Mouse (Mus musculus) forebrain, embryonic 16.5 days (tissue): ENCODE results near the gene Pcnx3. TPM values are rescaled to one million over a fixed set of nuclear protein-coding genes. Genes with fewer than 3 reads are reported as not detected.

Experiments used
- ATAC-seq: fragments of 200-750 bp; cut with Nextera tagmentation; 2 replicates; pipeline ENCODE4 v1.8.0; 2017; ENCODE audit warnings: mild to moderate bottlenecking, moderate library complexity
- H3K27ac ChIP-seq: fragments of 300-500 bp; sonication (generic); 2 replicates; pipeline ENCODE4 v1.5.1; 2014; ENCODE audit warnings: low read length, control low read depth
- H3K27me3 ChIP-seq: fragments of 300-500 bp; sonication (generic); replicated peaks from 2 replicates; pipeline ENCODE4 v1.6.1; 2014; ENCODE audit warnings: low read length; ENCODE audit not compliant: control insufficient read depth, insufficient read depth
- H3K36me3 ChIP-seq: fragments of 300-500 bp; sonication (generic); 2 replicates; pipeline ENCODE4 v1.6.1; 2014; ENCODE audit not compliant: control insufficient read depth, insufficient read depth
- H3K4me1 ChIP-seq: fragments of 300-500 bp; sonication (generic); replicated peaks from 2 replicates; pipeline ENCODE4 v1.6.1; 2014; ENCODE audit warnings: low read length; ENCODE audit not compliant: control insufficient read depth, insufficient read depth
- H3K4me2 ChIP-seq: fragments of 300-500 bp; sonication (generic); 2 replicates; pipeline ENCODE4 v1.6.1; 2014; ENCODE audit warnings: mild to moderate bottlenecking, low read length, control low read depth
- H3K4me3 ChIP-seq: fragments of 300-500 bp; sonication (generic); replicated peaks from 2 replicates; pipeline ENCODE4 v1.5.1; 2014; ENCODE audit warnings: mild to moderate bottlenecking, low read length, control low read depth
- H3K9ac ChIP-seq: fragments of 300-500 bp; sonication (generic); replicated peaks from 2 replicates; pipeline ENCODE4 v1.6.1; 2014; ENCODE audit warnings: low read depth, low read length, control low read depth
- H3K9me3 ChIP-seq: fragments of 300-500 bp; sonication (generic); 2 replicates; pipeline ENCODE4 v1.6.1; 2016; ENCODE audit warnings: low read length; ENCODE audit not compliant: control insufficient read depth
- WGBS: fragments of 180-500 bp; shearing (Covaris S2); extraction: QIAGEN DNeasy Blood & Tissue Kit; methylation state at CpG from one replicate; pipeline ENCODE4 v1.1.7; 2014; 5-methylcytosine and 5-hydroxymethylcytosine counted together
- polyA plus RNA-seq: library from polyadenylated mRNA; unstranded; fragments of >200 nt; fragmentation: Nextera tagmentation; extraction: Ambion mirVana; gene quantifications from 2 replicates; pipeline ENCODE4 v1.2.1, GENCODE M21; 2015

Gene Pcnx3
- 24.1 and 28.7 TPM in 2 replicates for polyA plus RNA-seq

- H3K27me3 ChIP-seq: no peaks in the 10 kb centered on the region
- WGBS: under 1% methylated on average over 68 of the region's 69 CpGs
- peak; percentile 97 for ATAC-seq
- peaks cover 12% of the 10 kb centered on the region for H3K36me3 ChIP-seq
- H3K27ac ChIP-seq: peak within 1 kb of the TSS; percentile 91
- peak within 1 kb of the TSS; percentile 78 for H3K9ac ChIP-seq
- peak within 1 kb of the TSS; percentile 99 for H3K4me2 ChIP-seq
- peak within 1 kb of the TSS; percentile 85 for H3K4me3 ChIP-seq
- H3K9me3 ChIP-seq: no peaks in the 10 kb centered on the region
- H3K4me1 ChIP-seq: peaks cover 49% of the 10 kb centered on the region
These were observed at the start of gene Pcnx3, which contains the start of gene Map3k11 for GRCm38 (mm10) chr19:5688200-5689087. TSS of gene Pcnx3 (minus strand) at chr19:5688908. TSS of gene Map3k11 (plus strand) at chr19:5688742.

GRCm38 (mm10) chr19:5734325-5734724 is 45.6 kb upstream of the Pcnx3 start:
- WGBS: 76% methylated on average over 9 of the region's 9 CpGs
- ATAC-seq: no peak

DNA sequence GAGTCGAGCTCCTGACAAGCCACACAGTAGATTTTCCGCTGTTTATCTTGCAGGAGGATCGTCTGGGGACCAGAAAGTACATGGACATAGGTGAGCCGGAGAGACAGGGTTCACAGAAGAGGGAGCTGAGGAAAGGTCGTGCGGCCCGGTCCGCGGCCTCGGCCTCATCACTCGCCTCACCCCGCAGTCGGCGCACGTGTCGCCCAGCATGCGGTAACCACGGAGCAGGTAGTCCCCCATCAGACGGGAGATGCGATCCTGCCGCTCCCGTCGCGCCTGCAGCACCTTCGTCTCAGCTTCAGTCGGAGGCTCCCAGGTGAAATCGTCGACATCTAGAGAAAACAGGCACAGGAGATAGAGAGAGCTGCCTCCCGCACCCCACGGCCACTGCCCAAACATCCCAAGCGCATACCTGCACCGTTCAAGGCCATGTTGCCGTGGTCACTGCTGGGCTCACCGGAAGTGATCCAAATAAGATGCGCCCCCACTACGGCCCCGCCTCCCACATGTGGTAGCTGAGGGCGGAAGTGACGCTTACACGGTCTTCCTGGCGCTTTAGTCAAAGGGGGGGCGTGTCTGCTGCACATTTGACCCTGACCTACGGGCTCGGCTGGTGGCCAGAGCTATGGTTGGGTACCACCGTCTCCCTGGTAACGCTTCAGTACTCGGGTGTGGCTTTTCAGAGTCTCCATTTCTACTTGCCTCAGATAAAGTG is 42.7 kb upstream of the Pcnx3 start:
- WGBS: 1% methylated on average over 47 of the region's 47 CpGs
- peak; percentile 73 for ATAC-seq
- peak overlapping the region; percentile 52 for H3K9ac ChIP-seq

More at GRCm38 (mm10) chr19:5734325-5734724, 45.6 kb upstream of the Pcnx3 start:
- H3K9me3 ChIP-seq: no peaks in the 10 kb centered on the region
- H3K4me1 ChIP-seq: peaks cover 21% of the 10 kb centered on the region
- no peaks in the 10 kb centered on the region for H3K27me3 ChIP-seq
- H3K36me3 ChIP-seq: no peaks in the 10 kb centered on the region
- no peak overlapping the region for H3K27ac ChIP-seq
- no peak overlapping the region for H3K4me3 ChIP-seq
- no peak overlapping the region for H3K9ac ChIP-seq
- no peak overlapping the region for H3K4me2 ChIP-seq

GRCm38 (mm10) chr19:5730314-5731186 is 41.8 kb upstream of the Pcnx3 start:
- H3K4me3 ChIP-seq: peak overlapping the region; percentile 78
- no peak overlapping the region for H3K27ac ChIP-seq
- no peaks in the 10 kb centered on the region for H3K27me3 ChIP-seq
- no peak for ATAC-seq
- WGBS: 76% methylated on average over 29 of the region's 29 CpGs
- no peaks in the 10 kb centered on the region for H3K36me3 ChIP-seq
- peaks cover 51% of the 10 kb centered on the region for H3K4me1 ChIP-seq
- no peaks in the 10 kb centered on the region for H3K9me3 ChIP-seq
- H3K9ac ChIP-seq: peak overlapping the region; percentile 52
- H3K4me2 ChIP-seq: peak overlapping the region; percentile 97

More for the DNA sequence above, 42.7 kb upstream of the Pcnx3 start:
- H3K27ac ChIP-seq: no peak overlapping the region
- peak overlapping the region; percentile 97 for H3K4me2 ChIP-seq
- no peaks in the 10 kb centered on the region for H3K36me3 ChIP-seq
- H3K4me1 ChIP-seq: peaks cover 42% of the 10 kb centered on the region
- peak overlapping the region; percentile 78 for H3K4me3 ChIP-seq
- no peaks in the 10 kb centered on the region for H3K27me3 ChIP-seq
- no peaks in the 10 kb centered on the region for H3K9me3 ChIP-seq

- WGBS: 0% methylated on average over 37 of the region's 37 CpGs
- Histone ChIP-seq H3K9ac (peak within 1 kb of the TSS; percentile 99), H3K4me1 (peaks cover 60% of the 10 kb centered on the region), H3K4me2 (peak within 1 kb of the TSS; percentile 100), H3K27me3 (no peaks in the 10 kb centered on the region), H3K36me3 (no peaks in the 10 kb centered on the region; the same call in 1 of the 2 replicates), H3K4me3 (peak within 1 kb of the TSS; percentile 86), H3K27ac (peak within 1 kb of the TSS; percentile 91), H3K9me3 (no peaks in the 10 kb centered on the region)
- ATAC-seq: peak; percentile 88
These were observed 40.7 kb upstream of the Pcnx3 start, which contains the start of gene Fam89b for GRCm38 (mm10) chr19:5729444-5729815. TSS of gene Fam89b (minus strand) at chr19:5729653.

- Histone ChIP-seq H3K9ac (peak overlapping the region; percentile 99), H3K4me1 (peaks cover 60% of the 10 kb centered on the region), H3K27me3 (no peaks in the 10 kb centered on the region), H3K27ac (peak overlapping the region; percentile 91), H3K4me2 (peak overlapping the region; percentile 100), H3K4me3 (peak overlapping the region; percentile 86), H3K36me3 (no peaks in the 10 kb centered on the region; the same call in 1 of the 2 replicates), H3K9me3 (no peaks in the 10 kb centered on the region)
- WGBS: 5% methylated on average over 37 of the region's 37 CpGs
- peak; percentile 34 for ATAC-seq
These were observed 40.1 kb upstream of the Pcnx3 start for GRCm38 (mm10) chr19:5728631-5729443.

GRCm38 (mm10) chr19:5727701-5728100 is 39.0 kb upstream of the Pcnx3 start:
- WGBS: 4% methylated on average over 14 of the region's 14 CpGs
- Histone ChIP-seq H3K9ac (peak overlapping the region; percentile 99), H3K27ac (peak overlapping the region; percentile 91; the same call in 1 of the 2 replicates), H3K27me3 (no peaks in the 10 kb centered on the region), H3K4me3 (peak overlapping the region; percentile 86), H3K4me2 (peak overlapping the region; percentile 100), H3K36me3 (no peaks in the 10 kb centered on the region; the same call in none of the 2 replicates), H3K4me1 (peaks cover 60% of the 10 kb centered on the region), H3K9me3 (no peaks in the 10 kb centered on the region)
- ATAC-seq: no peak

- no peak for ATAC-seq
- WGBS: 78% methylated on average over 15 of the region's 15 CpGs
- H3K4me3 ChIP-seq: peak overlapping the region; percentile 86
These were observed 38.4 kb upstream of the Pcnx3 start for GRCm38 (mm10) chr19:5726961-5727578.

More at GRCm38 (mm10) chr19:5726961-5727578, 38.4 kb upstream of the Pcnx3 start:
- H3K27me3 ChIP-seq: no peaks in the 10 kb centered on the region
- H3K4me2 ChIP-seq: peak overlapping the region; percentile 100
- peak overlapping the region; percentile 62 for H3K9ac ChIP-seq
- H3K27ac ChIP-seq: no peak overlapping the region
- H3K36me3 ChIP-seq: peaks cover 5% of the 10 kb centered on the region
- peaks cover 60% of the 10 kb centered on the region for H3K4me1 ChIP-seq
- no peaks in the 10 kb centered on the region for H3K9me3 ChIP-seq
